Mouse (Mus musculus) lung, postnatal 0 days (tissue): Measurements from ENCODE around the gene Cntnap2. TPM values are rescaled to one million over a fixed set of nuclear protein-coding genes. Genes with fewer than 3 reads are reported as not detected.

Experiments
- ATAC-seq: fragments of 200-750 bp; cut with Nextera tagmentation; 2 replicates; pipeline ENCODE4 v1.8.0; 2017; ENCODE audit warnings: moderate library complexity
- DNase-seq: peaks from one replicate; pipeline ENCODE4 v3.0.0-alpha.2; 2016; ENCODE audit warnings: low spot score
- H3K27ac ChIP-seq: fragments of 300-500 bp; sonication (generic); 2 replicates; pipeline ENCODE4 v1.5.1; 2014; ENCODE audit warnings: antibody characterized with exemption, mild to moderate bottlenecking, low read length, mixed read lengths
- H3K27me3 ChIP-seq: fragments of 300-500 bp; sonication (generic); replicated peaks from 2 replicates; pipeline ENCODE4 v1.6.1; 2014; ENCODE audit warnings: low read length, mixed read lengths; ENCODE audit not compliant: insufficient read depth
- H3K36me3 ChIP-seq: fragments of 300-500 bp; sonication (generic); 2 replicates; pipeline ENCODE4 v1.6.1; 2014; ENCODE audit warnings: low read length, mixed read lengths; ENCODE audit not compliant: insufficient read depth
- H3K4me1 ChIP-seq: fragments of 300-500 bp; sonication (generic); 2 replicates; pipeline ENCODE4 v1.6.1; 2014; ENCODE audit warnings: antibody characterized with exemption, low read depth, low read length, mixed read lengths; ENCODE audit not compliant: insufficient read depth
- H3K4me2 ChIP-seq: fragments of 300-500 bp; sonication (generic); replicated peaks from 2 replicates; pipeline ENCODE4 v1.6.1; 2014; ENCODE audit warnings: low read depth, mild to moderate bottlenecking, low read length, moderate library complexity, mixed read lengths
- H3K4me3 ChIP-seq: fragments of 300-500 bp; sonication (generic); 2 replicates; pipeline ENCODE4 v1.5.1; 2014; ENCODE audit warnings: low read depth, low read length
- H3K9ac ChIP-seq: fragments of 300-500 bp; sonication (generic); replicated peaks from 2 replicates; pipeline ENCODE4 v1.6.1; 2014; ENCODE audit warnings: low read depth, mild to moderate bottlenecking
- H3K9me3 ChIP-seq: fragments of 300-500 bp; sonication (generic); 2 replicates; pipeline ENCODE4 v1.6.1; 2016; ENCODE audit warnings: low read length, mixed read lengths
- CTCF ChIP-seq: IDR thresholded peaks from 2 replicates; pipeline ENCODE4 v1.5.1; 2016; ENCODE audit warnings: antibody characterized with exemption, mild to moderate bottlenecking
- EP300 ChIP-seq: IDR thresholded peaks from 2 replicates; pipeline ENCODE4 v1.6.1; 2016; ENCODE audit warnings: antibody characterized with exemption, mild to moderate bottlenecking, control low read depth
- WGBS: fragments of 180-500 bp; shearing (Covaris S2); extraction: QIAGEN DNeasy Blood & Tissue Kit; methylation state at CpG from one replicate; pipeline ENCODE4 v1.1.7; 2014; 5-methylcytosine and 5-hydroxymethylcytosine counted together
- polyA plus RNA-seq: library from polyadenylated mRNA; unstranded; fragments of >200 nt; fragmentation: Nextera tagmentation; extraction: Ambion mirVana; gene quantifications from 2 replicates; pipeline ENCODE4 v1.2.1, GENCODE M21; 2015

The Cntnap2 gene
- polyA plus RNA-seq, 1 experiment from 2014 or later = 0.10 TPM

DNA sequence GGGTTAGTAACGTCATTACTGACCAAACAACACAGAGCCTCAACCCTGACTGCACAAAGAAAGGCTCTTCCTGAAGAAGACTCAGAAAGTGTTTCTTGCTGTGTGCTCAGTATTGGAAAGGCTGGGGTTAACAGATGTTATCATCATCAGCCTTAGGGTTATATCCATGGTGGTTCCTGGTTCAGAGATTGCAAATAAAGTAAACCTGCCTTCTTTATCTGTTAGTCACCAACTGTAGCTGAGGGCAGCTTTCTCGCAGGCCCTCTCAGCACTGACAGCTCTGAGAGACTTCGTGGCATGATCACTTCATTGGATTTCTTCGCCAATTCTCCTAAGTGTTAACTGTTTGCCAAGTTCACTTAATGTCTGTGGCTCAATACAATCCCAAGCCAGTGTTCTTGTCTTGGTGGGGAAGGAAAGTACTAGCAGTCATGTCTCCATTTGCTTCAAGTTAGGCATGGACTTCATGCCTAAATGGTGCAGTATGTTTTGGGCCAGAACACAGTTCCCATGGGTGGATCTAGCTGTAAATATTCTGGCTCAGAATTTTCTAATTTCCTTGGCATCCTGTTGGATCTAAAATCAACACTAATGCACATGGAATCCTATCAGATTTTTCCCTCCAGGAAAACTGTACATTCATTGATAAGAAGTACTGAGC lies 2197.2 kb downstream of the Cntnap2 start:
- no peak for ATAC-seq
- TF ChIP-seq CTCF (no peak), EP300 (no peak)
- Histone ChIP-seq H3K27ac (no peak overlapping the region), H3K27me3 (no peaks in the 10 kb centered on the region), H3K4me3 (no peak overlapping the region), H3K9me3 (no peaks in the 10 kb centered on the region), H3K4me2 (no peak overlapping the region), H3K4me1 (no peaks in the 10 kb centered on the region), H3K36me3 (no peaks in the 10 kb centered on the region), H3K9ac (no peak overlapping the region)
- 68% methylated on average over 4 of the region's 4 CpGs for WGBS
- DNase-seq = no peak

DNA sequence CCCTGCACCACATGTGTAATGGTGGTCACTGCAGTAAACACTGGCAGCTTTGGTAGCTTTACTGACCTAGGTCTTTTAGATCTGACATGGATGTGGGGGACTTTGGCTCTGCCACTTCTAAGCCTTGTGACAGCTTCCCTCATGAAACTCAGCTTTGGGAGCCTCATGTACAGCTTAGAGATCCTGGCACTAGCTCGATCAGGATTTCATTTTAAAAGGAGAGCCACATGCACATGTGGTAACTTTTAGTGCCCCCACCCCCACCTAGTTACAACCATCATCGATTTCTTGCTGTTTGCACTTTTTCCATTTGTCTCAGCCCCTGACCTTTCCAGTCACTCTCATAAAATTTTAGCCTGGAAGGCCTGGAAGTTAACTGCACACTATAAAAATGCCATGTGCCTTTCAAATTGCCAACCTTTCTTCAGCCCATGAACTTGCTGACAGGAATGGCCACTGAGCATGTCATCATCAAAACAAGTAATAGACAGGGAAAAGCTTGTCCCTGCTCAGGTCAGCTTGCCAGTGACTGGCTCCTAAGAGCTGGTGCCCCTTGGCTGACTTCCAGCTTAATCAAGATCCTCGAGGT lies 2197.9 kb downstream of the Cntnap2 start:
- H3K27ac ChIP-seq = no peak overlapping the region
- ATAC-seq (no peak), DNase-seq (no peak)
- H3K4me3 ChIP-seq = no peak overlapping the region
- H3K27me3 ChIP-seq = no peaks in the 10 kb centered on the region
- H3K4me1 ChIP-seq = no peaks in the 10 kb centered on the region
- no peak overlapping the region for H3K9ac ChIP-seq
- H3K9me3 ChIP-seq = no peaks in the 10 kb centered on the region
- TF ChIP-seq CTCF (no peak), EP300 (no peak)
- no peaks in the 10 kb centered on the region for H3K36me3 ChIP-seq
- H3K4me2 ChIP-seq = no peak overlapping the region
- 46% methylated on average over 3 of the region's 3 CpGs for WGBS

DNA sequence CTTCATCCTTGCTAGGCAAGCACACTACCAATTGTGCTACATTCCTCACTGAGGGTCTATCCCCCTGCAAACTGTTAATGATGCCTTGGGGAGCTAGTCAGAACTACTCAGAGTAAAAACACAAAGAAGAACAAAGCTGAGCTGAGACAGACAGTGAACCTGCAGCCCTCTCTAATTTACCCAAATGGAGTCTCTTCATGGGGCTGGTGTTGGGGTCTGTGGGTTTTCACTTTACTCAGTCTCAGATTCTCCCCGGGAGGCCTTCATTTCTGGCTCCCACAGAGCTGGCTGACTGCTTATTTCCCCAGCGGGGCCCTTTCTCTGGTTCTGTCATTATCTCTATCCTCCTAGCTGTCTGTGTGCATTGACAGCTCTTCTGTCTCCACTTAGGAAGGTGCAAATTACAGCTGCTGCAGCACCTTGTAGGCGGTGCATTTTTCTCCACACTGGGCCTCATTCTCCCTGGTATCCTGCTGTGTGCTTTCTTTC lies 2200.5 kb downstream of the Cntnap2 start:
- Histone ChIP-seq H3K4me2 (no peak overlapping the region), H3K27ac (no peak overlapping the region), H3K4me3 (no peak overlapping the region), H3K27me3 (no peaks in the 10 kb centered on the region), H3K4me1 (no peaks in the 10 kb centered on the region), H3K9me3 (no peaks in the 10 kb centered on the region), H3K36me3 (no peaks in the 10 kb centered on the region), H3K9ac (no peak overlapping the region)
- DNase-seq (no peak), ATAC-seq (no peak)
- 21% methylated on average over 3 of the region's 3 CpGs for WGBS
- TF ChIP-seq EP300 (no peak), CTCF (no peak)

DNA sequence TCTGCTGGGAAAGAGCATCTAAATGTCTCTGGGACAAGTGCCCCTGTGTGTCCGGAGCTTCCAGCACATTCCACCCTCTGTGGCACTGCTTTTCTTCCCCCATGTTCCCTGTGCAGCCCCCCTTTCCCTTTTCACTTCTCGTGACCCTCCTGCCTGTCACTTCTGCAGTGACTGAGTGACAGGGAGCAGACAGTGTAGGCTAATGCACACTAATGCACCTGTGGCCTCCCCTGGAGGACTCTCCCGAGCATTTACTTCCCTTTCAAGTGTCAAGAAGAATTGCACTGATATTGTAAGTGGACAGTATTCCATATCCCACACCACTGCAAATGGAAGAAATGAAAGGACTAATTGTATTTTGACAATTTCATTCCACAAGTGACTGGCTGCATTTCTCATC lies 2208.1 kb downstream of the Cntnap2 start:
- Histone ChIP-seq H3K4me1 (no peaks in the 10 kb centered on the region), H3K4me3 (no peak overlapping the region), H3K36me3 (no peaks in the 10 kb centered on the region), H3K9ac (no peak overlapping the region), H3K4me2 (no peak overlapping the region), H3K27ac (no peak overlapping the region), H3K27me3 (no peaks in the 10 kb centered on the region), H3K9me3 (no peaks in the 10 kb centered on the region)
- no peak for TF ChIP-seq EP300
- no peak for TF ChIP-seq CTCF
- no peak for DNase-seq
- 29% methylated on average over 3 of the region's 3 CpGs for WGBS
- ATAC-seq = no peak

DNA sequence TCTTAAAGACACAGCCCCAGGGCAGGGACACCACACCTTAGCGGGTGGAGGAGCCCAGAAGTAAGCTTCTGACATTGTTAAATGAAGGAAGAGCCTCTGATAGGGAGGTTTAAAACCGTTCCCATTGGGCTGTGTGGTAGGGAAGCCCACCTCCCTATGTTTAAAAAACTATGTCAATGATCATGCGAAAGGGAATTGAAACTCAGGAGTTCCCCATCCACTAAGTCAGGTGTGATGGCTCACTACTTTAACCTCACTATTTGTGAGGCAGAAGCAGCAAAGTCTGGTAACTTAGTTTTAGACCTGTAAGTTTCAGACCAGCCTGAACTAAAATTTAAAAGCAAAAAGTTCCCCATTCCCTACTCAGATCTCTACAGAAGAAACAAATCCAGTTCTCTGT lies 2210.3 kb downstream of the Cntnap2 start:
- TF ChIP-seq EP300 (no peak), CTCF (no peak)
- H3K27me3 ChIP-seq = no peaks in the 10 kb centered on the region
- no peak overlapping the region for H3K4me2 ChIP-seq
- H3K4me3 ChIP-seq = no peak overlapping the region
- no peak for DNase-seq
- H3K27ac ChIP-seq = no peak overlapping the region
- H3K9me3 ChIP-seq = no peaks in the 10 kb centered on the region
- no peak overlapping the region for H3K9ac ChIP-seq
- no peaks in the 10 kb centered on the region for H3K4me1 ChIP-seq
- no peaks in the 10 kb centered on the region for H3K36me3 ChIP-seq
- WGBS = 77% methylated on average over 3 of the region's 3 CpGs
- ATAC-seq = no peak

DNA sequence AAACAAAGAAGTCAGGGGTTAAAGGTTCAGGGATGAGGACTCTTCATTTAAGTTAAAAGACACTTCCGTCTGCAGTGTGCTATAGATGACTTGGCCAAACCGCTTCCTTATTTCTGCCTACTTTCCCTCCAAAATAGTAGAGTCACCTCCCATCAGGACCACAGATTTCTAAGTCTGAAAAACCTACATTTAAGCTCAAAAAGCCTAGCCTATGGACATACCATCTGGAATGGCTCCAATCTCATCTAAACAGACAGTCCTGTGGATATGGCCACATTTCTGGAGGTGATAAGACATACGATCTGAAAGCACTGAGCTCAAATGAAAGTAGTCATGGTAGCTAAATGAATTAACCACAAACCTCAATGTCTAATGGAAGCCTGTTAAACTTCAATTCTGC lies 2212.4 kb downstream of the Cntnap2 start:
- Histone ChIP-seq H3K27ac (no peak overlapping the region), H3K9ac (no peak overlapping the region), H3K4me3 (no peak overlapping the region), H3K27me3 (no peaks in the 10 kb centered on the region), H3K36me3 (no peaks in the 10 kb centered on the region), H3K4me2 (no peak overlapping the region), H3K4me1 (no peaks in the 10 kb centered on the region), H3K9me3 (no peaks in the 10 kb centered on the region)
- DNase-seq (no peak), ATAC-seq (no peak)
- TF ChIP-seq EP300 (no peak), CTCF (no peak)
- WGBS = 79% methylated on average over 3 of the region's 3 CpGs
